Mouse (Mus musculus) frontal cortex, adult (tissue): ENCODE measurements at regions not wholly inside any gene's neighbourhood (a gene's known extent, or its start where the extent isn't known, plus 50 kb on each side); places are given as distances from the start of the nearest gene placed in this dataset.

Source experiments
- ATAC-seq: cut with Nextera tagmentation; 2 replicates; pipeline ENCODE4 v1.9.2; 2017; ENCODE audit warnings: mild to moderate bottlenecking, moderate library complexity, mixed read lengths; ENCODE audit not compliant: low TSS enrichment

- no peak for ATAC-seq
These were observed 143.3 kb upstream of the Fndc3a start for GRCm38 (mm10) chr14:72853104-72853503.

- no peak for ATAC-seq
These were observed 141.1 kb upstream of the Fndc3a start for GRCm38 (mm10) chr14:72850884-72851283.

- no peak for ATAC-seq
These were observed 138.6 kb upstream of the Fndc3a start for GRCm38 (mm10) chr14:72848271-72848955.

- no peak for ATAC-seq
These were observed 137.7 kb upstream of the Fndc3a start for GRCm38 (mm10) chr14:72847466-72847865.

GRCm38 (mm10) chr14:72845621-72846440 is 136.0 kb upstream of the Fndc3a start:
- no peak for ATAC-seq

- ATAC-seq = peak; percentile 59; the same call in 1 of the 2 replicates
These were observed 135.1 kb upstream of the Fndc3a start for GRCm38 (mm10) chr14:72844753-72845369.

GRCm38 (mm10) chr14:72841753-72842152 is 131.9 kb upstream of the Fndc3a start:
- ATAC-seq = no peak

- ATAC-seq = no peak
These were observed 125.4 kb upstream of the Fndc3a start for GRCm38 (mm10) chr14:72835158-72835557.

GRCm38 (mm10) chr14:72829261-72829660 is 119.5 kb upstream of the Fndc3a start:
- ATAC-seq = no peak

- no peak for ATAC-seq
These were observed 115.7 kb upstream of the Fndc3a start for GRCm38 (mm10) chr14:72825549-72825948.

- peak; percentile 91 for ATAC-seq
These were observed 112.4 kb upstream of the Fndc3a start for GRCm38 (mm10) chr14:72822231-72822615.

GRCm38 (mm10) chr14:72821517-72822230 is 111.9 kb upstream of the Fndc3a start:
- ATAC-seq = no peak

GRCm38 (mm10) chr14:72819037-72819436 is 109.2 kb upstream of the Fndc3a start:
- ATAC-seq = no peak

GRCm38 (mm10) chr14:72817764-72818163 is 108.0 kb upstream of the Fndc3a start:
- ATAC-seq = peak; percentile 51

- ATAC-seq = peak; percentile 58; the same call in 1 of the 2 replicates
These were observed 107.0 kb upstream of the Fndc3a start for GRCm38 (mm10) chr14:72816847-72817246.

- ATAC-seq = no peak
These were observed 99.3 kb upstream of the Fndc3a start for GRCm38 (mm10) chr14:72809138-72809537.

GRCm38 (mm10) chr14:72807947-72808346 is 98.1 kb upstream of the Fndc3a start:
- ATAC-seq = no peak

GRCm38 (mm10) chr14:72807286-72807685 is 97.5 kb upstream of the Fndc3a start:
- peak; percentile 100 for ATAC-seq

GRCm38 (mm10) chr14:72806598-72806997 is 96.8 kb upstream of the Fndc3a start:
- ATAC-seq = no peak

- no peak for ATAC-seq
These were observed 93.8 kb upstream of the Fndc3a start for GRCm38 (mm10) chr14:72803579-72803978.

GRCm38 (mm10) chr14:72790654-72791053 is 80.9 kb upstream of the Fndc3a start:
- peak; percentile 67; the same call in 1 of the 2 replicates for ATAC-seq

GRCm38 (mm10) chr14:72786929-72787328 is 77.1 kb upstream of the Fndc3a start:
- ATAC-seq = no peak
